Mouse (Mus musculus): ENCODE results near the gene Nfe2l1.
"Not testable (repeated sequence)": the region's sequence is repeated elsewhere in the genome, so short reads cannot be mapped to it uniquely, and the experiment has no call there.

Gene Nfe2l1

GRCm38 (mm10) chr11:96818128-96818710 lies 11.5 kb downstream of the Nfe2l1 start:
- no peak for DNase-seq (ENCODE audit: low spot score)

GRCm38 (mm10) chr11:96816979-96817378 lies 12.8 kb downstream of the Nfe2l1 start:
- no peak for DNase-seq (ENCODE audit: low spot score)

- DNase-seq (ENCODE audit: low spot score) = no peak
Observed at GRCm38 (mm10) chr11:96816494-96816893, 13.3 kb downstream of the Nfe2l1 start.

GRCm38 (mm10) chr11:96815895-96816294 lies 13.9 kb downstream of the Nfe2l1 start:
- no peak for DNase-seq (ENCODE audit: low spot score)

GRCm38 (mm10) chr11:96814443-96814842 lies 15.3 kb downstream of the Nfe2l1 start:
- no peak for DNase-seq (ENCODE audit: low spot score)

- no peak for DNase-seq (ENCODE audit: low spot score)
Observed at GRCm38 (mm10) chr11:96813920-96814319, 15.8 kb downstream of the Nfe2l1 start.

- DNase-seq (ENCODE audit: low spot score) = no peak
Observed at GRCm38 (mm10) chr11:96813455-96813854, 16.3 kb downstream of the Nfe2l1 start.

- DNase-seq (ENCODE audit: low spot score) = not testable (repeated sequence)
Observed at GRCm38 (mm10) chr11:96811188-96811587, 18.6 kb downstream of the Nfe2l1 start.

GRCm38 (mm10) chr11:96809562-96810235 lies 20.1 kb downstream of the Nfe2l1 start:
- DNase-seq (ENCODE audit: low spot score) = no peak

- DNase-seq (ENCODE audit: low spot score) = no peak
Observed at GRCm38 (mm10) chr11:96808066-96808465, 21.7 kb downstream of the Nfe2l1 start.

- DNase-seq (ENCODE audit: low spot score) = no peak
Observed at GRCm38 (mm10) chr11:96805606-96806005, 24.2 kb downstream of the Nfe2l1 start.

GRCm38 (mm10) chr11:96799511-96799910 lies 30.3 kb downstream of the Nfe2l1 start:
- DNase-seq (ENCODE audit: low spot score) = no peak

- DNase-seq (ENCODE audit: low spot score) = no peak
Observed at GRCm38 (mm10) chr11:96796586-96796985, 33.2 kb downstream of the Nfe2l1 start.

GRCm38 (mm10) chr11:96796081-96796480 lies 33.7 kb downstream of the Nfe2l1 start:
- no peak for DNase-seq (ENCODE audit: low spot score)

GRCm38 (mm10) chr11:96795491-96795890 lies 34.3 kb downstream of the Nfe2l1 start:
- no peak for DNase-seq (ENCODE audit: low spot score)

- DNase-seq (ENCODE audit: low spot score) = no peak
Observed at GRCm38 (mm10) chr11:96790681-96791080, 39.1 kb downstream of the Nfe2l1 start.

- no peak for DNase-seq (ENCODE audit: low spot score)
Observed at GRCm38 (mm10) chr11:96789990-96790389, 39.8 kb downstream of the Nfe2l1 start.

- DNase-seq (ENCODE audit: low spot score) = peak; percentile 86
Observed at GRCm38 (mm10) chr11:96788871-96789795, 40.6 kb downstream of the Nfe2l1 start, which contains the start of gene Cbx1. Gene Cbx1 (plus strand): TSS chr11:96789127.

- no peak for DNase-seq (ENCODE audit: low spot score)
Observed at GRCm38 (mm10) chr11:96786731-96787450, 42.9 kb downstream of the Nfe2l1 start.

- peak; percentile 67 for DNase-seq (ENCODE audit: low spot score)
Observed at GRCm38 (mm10) chr11:96784847-96785246, 44.9 kb downstream of the Nfe2l1 start.

GRCm38 (mm10) chr11:96781425-96781824 lies 48.3 kb downstream of the Nfe2l1 start:
- no peak for DNase-seq (ENCODE audit: low spot score)

- DNase-seq (ENCODE audit: low spot score) = no peak
Observed at GRCm38 (mm10) chr11:96780306-96780705, 49.5 kb downstream of the Nfe2l1 start.
